Mouse (Mus musculus) megakaryocyte, embryonic 14.5 days (primary cell): ENCODE data around the gene Tecta.

Experiments
- FLI1 ChIP-seq: IDR thresholded peaks from 2 replicates; pipeline ENCODE4 v1.6.1; 2012; ENCODE audit warnings: low read length, inconsistent platforms, mixed read lengths
- GATA1 ChIP-seq: IDR thresholded peaks from 3 replicates; pipeline ENCODE4 v1.6.1; 2012; ENCODE audit warnings: mixed read lengths, low read length, inconsistent platforms, borderline replicate concordance

- no peak for TF ChIP-seq FLI1
- TF ChIP-seq GATA1: no peak
Observed at GRCm38 (mm10) chr9:42324640-42325394, 74.9 kb downstream of the Tecta start.
